Mouse (Mus musculus): ENCODE measurements at regions not wholly inside any gene's neighbourhood (a gene's known extent, or its start where the extent isn't known, plus 50 kb on each side); places are given as distances from the start of the nearest gene placed in this dataset.

- DNase-seq (ENCODE audit: low spot score in 2 of 2), result no peak
These were observed 281.2 kb upstream of the Cypt12 start for GRCm38 (mm10) chr3:17667016-17667415.

DNA sequence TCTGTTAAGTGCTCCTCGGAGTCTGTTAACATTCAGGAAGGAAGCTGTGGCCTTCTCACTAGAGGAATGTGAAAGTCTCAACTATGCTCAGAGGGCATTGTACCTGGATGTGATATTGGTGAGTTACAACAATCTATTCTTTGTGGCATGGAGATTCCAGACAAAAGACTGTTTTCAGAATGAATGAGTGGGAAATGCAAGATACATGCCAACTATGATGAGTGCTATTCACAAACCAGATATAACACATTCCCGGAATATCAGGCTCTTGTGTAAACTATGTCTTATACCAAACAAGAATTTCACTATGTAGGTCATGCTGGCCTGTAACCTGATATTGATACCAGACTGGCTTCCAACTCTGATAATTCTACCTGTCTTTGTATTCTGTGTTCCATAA lies 279.4 kb upstream of the Cypt12 start:
- no peak for DNase-seq (ENCODE audit: low spot score in 2 of 2)

Data from right cerebral cortex, adult 2 months (tissue).